Mouse (Mus musculus) fat pad, adult 2 months (tissue): ENCODE measurements around the gene Frmd4b.
A peak's percentile ranks its signal among the peaks of the same experiment; 100 is the strongest.

Source experiments
- DNase-seq: peaks from one replicate; pipeline ENCODE4 v3.0.0-alpha.2; 2011; ENCODE audit warnings: low read depth, low spot score; ENCODE audit errors: extremely low read depth

Gene Frmd4b

DNA sequence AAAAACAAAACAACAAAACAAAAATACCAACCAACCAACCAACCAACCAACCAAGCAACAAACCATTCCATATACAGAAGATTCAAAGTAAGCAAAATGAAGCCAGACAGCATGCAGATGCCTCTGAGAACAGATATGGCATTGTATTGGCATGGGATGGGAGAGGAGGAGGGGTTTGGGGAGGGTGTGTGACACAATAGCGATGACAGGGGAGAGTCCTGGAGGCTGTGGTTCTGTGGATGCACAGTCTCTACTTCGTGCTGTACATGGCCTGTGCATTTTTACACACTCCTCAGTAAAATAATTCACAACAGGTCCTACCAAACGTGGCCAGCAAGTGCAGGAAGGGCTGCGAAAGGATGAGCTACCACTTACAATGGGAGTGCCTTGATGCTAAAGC lies 278.5 kb downstream of the Frmd4b start:
- DNase-seq, result no peak

- DNase-seq, result no peak
Observed at GRCm38 (mm10) chr6:97333323-97333722, 284.0 kb downstream of the Frmd4b start.

- DNase-seq, result no peak
Observed at GRCm38 (mm10) chr6:97323951-97324350, 293.4 kb downstream of the Frmd4b start.

- no peak for DNase-seq
Observed at GRCm38 (mm10) chr6:97322126-97322525, 295.2 kb downstream of the Frmd4b start.

DNA sequence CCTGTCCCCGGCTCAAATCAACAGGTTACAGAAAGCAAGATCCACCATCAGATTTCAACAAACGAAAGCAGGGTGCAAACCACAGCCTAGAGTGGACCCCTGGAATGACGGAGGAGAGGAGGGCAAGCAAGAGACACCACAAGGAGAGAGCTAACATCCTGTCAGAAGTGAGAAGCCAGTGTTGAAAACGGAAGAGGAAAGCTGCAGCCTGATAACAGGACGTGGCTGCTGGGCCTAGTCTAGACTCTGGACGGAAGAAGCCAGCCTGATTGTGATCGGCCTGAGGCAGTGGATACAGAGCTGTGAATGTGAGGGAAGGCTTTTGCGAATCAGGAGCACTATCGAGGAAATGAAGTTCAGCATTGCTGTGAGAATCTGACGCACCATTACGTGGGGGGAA lies 296.2 kb downstream of the Frmd4b start:
- no peak for DNase-seq

GRCm38 (mm10) chr6:97319081-97319480 lies 298.3 kb downstream of the Frmd4b start:
- DNase-seq, result no peak

DNA sequence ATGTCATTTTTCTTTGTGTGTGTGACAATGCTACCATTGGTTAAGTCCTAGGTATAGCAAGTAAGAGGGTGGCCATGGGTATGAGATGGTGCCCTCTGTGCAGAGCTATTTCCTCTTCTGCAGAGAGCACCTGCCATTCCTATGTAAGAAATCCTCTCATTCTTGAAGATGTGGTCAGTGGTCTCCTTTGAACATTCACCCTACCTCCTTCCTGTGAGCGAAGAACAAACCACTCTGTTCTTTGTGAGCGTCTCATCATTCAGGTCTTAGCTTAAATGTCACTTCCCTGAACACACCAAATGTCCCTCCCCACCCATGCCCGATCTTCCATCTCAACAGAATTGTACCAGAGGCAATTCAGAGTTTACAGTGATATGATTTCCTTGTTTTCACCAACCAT lies 299.4 kb downstream of the Frmd4b start:
- DNase-seq, result no peak

- DNase-seq, result no peak
Observed at GRCm38 (mm10) chr6:97316716-97317115, 300.6 kb downstream of the Frmd4b start.

GRCm38 (mm10) chr6:97315311-97315710 lies 302.0 kb downstream of the Frmd4b start:
- no peak for DNase-seq

DNA sequence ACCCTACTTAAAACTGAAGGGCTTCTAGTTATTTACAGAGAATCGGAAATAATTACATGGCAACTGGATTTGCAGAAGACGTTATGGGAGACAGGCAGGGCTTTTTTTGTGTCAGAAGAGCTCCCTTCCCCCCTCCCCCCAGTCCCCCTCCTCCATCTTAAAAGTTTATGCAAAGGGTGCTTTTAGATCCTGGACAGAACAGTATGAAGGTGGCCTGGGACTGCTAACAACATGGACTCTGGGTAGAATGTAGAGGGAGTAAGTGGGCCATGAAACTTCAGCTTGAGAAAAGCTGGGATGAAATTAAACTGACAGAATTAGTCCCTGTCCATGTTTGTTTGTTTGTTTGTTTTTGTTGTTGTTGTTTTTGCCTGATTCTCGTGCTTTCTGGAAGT lies 304.8 kb downstream of the Frmd4b start:
- no peak for DNase-seq

DNA sequence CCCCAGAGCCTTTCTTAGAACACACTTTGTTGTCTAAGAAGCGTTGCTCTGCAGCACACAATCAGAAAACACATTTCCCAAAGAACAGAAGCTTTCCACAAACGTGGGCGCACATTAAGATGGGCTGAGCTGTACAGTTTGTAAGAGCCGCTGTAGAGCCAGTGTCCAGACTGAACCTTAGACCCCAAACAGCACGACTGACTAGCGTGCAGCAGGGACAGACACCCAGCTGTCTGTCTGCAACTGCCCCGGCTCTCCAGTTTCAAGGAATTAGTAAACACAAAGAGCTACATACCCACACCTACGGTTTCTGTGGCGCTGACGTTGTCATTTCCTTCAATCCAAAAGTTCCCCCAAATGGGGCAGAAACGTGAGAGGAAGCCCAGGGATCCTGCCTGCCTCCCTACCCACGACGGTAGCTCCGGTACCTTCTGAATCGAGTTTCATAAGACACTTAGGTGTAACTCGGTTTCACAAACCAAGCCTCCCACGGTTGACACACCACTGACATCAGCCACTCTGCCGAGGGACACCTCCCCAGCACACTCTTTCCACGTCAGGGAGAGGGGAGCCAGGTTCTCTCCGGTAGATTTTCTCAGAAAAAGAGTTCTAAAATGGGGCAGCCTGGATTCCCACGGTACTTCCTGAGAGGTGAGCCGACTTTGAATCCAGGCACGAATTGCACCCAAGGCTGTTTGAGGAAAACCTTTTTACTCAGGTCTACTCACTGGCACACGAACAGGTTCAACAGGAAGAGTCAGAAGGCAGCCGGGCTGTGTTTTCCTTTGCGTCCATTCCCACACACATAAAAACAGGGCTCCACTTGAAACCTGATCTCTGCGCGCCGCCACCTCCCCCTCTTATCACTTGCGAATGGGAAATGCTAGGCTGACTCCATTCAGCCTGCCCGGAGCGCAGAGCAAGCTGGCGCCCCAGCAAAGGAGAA lies 305.5 kb downstream of the Frmd4b start:
- DNase-seq, result peak; percentile 88

DNA sequence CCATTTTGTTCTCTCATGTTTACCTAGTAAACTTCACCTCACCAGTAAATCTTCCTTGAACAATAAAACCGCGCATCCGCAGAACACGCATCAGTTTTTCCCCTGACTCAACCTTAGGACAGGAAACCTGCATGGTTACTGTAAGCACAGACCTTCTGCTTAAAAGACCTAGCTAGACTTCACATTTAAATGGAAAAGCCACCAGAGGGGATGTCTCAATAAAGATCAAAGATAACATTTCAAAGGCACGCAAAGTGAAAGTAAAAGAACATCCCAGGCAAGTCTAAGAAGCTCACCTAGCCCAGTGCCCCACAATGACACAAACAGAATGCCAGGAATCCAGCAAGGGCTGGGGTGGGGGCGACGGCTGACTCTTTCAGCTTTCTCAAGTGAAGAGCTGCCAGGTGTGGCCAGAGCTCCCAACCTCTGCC lies 306.4 kb downstream of the Frmd4b start:
- no peak for DNase-seq

DNA sequence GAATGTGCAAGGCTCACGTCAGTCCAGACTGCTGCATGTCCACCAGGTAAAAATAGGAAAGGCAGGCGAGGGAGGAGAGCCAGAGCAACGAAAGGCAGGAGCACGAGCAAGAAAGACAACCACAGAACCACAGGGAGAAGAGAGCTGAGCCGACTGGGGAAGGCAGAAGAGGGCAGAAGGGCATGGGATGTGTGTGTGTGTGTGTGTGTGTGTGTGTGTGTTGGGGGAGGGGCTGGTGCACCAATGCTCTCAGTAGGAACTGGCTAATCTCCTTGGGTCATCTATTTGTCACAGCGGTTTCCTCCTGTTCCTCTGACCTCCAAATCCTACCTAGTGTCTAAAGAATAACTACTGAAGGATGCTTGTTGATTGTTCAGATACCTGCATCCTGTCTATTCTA lies 308.2 kb downstream of the Frmd4b start:
- DNase-seq, result no peak

DNA sequence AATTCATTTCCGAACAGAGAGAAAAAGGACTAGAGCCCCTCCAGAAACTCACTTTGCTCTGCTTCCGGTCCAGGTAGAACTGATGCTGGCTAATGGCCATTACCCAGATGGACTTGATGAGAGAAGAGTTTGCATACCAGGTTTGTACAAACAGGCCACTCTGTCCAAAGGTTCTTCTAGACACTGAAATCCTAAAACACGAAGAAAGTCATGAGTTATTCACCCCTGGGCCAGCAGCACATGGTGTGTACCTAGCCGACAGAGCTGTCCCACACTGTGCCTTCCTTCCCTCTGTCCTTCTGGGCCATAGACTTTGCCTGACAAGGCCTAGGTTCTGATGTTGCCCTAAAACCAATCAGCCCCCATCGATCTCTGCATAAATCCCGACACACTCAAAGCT lies 308.8 kb downstream of the Frmd4b start:
- DNase-seq, result no peak

- DNase-seq, result no peak
Observed at GRCm38 (mm10) chr6:97307231-97307630, 310.1 kb downstream of the Frmd4b start.

DNA sequence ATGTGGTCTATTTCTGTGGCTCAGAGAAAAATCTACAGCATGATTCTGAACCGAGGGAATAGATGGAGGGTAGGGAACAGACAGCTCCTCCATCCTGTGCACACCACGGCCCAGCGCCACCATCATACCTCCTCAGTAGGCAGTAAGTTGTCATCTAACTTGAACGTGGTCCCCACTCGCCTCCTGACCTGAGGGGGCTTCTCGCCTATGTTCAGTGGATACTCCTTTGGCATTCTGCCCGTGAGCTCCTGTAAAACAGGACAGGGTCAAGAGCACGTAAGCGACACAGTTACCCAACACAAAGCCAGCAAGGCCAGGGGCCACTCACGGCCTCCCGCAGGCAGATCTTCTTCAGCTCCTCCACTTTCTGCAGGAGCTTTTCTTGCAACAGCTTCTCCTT lies 311.0 kb downstream of the Frmd4b start:
- no peak for DNase-seq

DNA sequence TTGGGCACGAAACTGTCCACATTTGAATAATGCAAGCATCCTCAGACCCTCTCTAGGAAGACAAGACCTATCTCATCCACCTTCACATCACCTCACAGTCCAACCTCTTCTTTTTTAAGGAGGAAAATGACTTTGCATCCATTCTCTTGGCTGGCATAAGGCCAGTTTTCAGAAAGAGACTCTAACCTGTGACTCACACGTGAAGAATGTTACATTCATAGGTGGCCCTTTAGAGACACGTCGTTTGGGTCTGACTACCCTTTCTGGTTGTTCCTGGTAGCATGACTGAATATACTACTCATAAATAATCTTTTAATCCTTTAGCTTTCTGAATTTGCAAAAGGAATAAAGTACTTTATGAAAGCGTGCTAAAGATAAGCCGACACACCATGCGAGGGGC lies 311.9 kb downstream of the Frmd4b start:
- no peak for DNase-seq

DNA sequence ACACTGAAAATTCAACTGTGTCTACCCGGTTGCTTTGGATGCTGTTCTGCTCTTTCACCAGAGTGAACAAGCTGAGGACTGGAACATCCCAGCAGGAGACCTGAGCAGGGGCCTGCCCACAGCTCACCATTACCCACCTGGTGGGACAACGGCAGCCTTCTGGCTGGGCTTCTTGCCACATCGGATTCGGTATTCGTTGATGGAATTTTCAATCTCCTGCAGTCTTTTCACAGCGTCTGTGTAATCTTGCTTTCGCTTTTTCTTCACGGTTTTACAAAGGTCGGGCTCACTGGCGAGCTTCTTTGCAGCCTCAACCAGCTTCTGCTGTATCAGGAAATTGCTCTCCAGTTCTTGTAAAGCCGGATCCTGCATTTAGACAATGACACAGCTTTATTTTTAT lies 312.3 kb downstream of the Frmd4b start:
- no peak for DNase-seq

DNA sequence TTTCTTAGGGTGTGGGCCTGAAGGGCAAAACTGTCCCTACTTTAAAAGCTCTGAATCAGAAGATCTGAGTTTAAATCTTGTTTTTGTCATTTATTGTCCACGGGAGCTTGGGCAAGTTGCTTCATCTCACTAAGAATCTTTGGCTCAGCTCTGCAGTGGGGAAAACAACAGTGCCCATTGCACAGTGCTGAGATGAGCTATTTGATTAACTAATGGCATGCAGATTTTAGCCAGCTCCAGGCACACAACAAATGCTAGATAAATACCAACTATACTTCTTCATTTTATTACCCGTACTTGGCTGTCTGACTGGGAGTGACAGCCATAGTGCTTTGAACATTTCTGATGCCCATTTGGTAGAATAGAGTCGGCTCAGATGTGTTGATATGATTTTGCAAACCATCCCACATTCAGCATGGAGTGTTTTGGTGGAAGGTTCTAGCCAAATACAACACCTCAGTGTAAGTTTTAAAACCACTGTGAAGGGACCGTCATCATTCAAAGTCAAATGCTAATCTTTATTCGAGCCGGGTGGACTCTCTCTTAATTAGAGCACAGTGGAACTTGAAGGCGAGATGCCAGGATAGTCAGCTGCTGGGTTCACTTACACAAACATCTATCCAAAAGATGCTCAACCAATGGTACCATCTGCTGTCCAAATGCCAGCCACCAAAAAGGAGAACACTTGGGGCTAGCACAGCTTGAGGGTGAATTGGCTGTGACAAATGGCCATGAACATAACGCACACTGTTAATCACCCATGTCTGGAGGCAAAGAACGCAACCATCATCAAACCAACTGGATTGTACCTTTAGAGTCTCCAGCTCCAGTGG lies 313.8 kb downstream of the Frmd4b start:
- DNase-seq, result no peak

DNA sequence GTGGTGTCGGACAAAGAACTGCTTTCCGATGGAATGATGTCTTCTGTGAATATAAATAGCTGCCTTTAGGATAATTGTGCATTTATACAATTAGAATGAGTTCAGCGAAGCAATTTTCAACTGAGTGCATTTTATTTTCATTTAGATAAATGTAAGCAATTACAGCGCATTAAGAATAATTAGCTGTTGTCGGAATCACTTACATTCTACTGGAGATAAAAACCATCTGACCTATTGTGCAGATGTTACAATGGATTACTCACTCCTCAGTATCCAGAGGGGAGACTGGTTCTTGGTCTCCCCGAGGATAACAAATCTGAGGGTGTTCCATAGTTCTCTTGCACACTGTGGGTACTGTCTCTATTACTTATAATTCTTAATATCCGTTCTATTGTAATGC lies 315.0 kb downstream of the Frmd4b start:
- no peak for DNase-seq

DNA sequence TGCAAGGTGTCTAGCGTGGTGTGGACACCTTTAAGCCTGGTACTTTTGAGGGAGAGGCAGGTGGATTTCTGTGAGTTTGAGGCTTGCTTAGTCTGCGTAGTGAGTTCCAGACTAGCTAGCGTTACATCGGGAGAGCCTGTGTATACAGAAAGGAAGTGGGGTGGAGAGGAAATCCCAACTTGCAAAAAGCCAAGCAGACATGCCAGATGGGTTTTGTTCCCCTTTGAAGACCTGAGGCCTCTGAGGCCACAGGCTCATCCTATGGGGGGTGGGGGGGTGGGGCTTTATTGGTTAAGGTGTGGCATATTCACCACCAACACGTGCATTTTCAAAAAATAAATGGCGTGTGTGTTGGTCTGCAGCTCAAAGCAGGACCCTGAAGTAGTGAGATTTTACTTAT lies 316.7 kb downstream of the Frmd4b start:
- no peak for DNase-seq

GRCm38 (mm10) chr6:97300180-97300579 lies 317.2 kb downstream of the Frmd4b start:
- DNase-seq, result no peak
